Mouse (Mus musculus) natural killer cell, adult 2 months (primary cell): ENCODE measurements around the gene Fam114a1.
A peak's percentile ranks its signal among the peaks of the same experiment; 100 is the strongest.

Experiments
- DNase-seq, 2 experiments: peaks; one replicate each; pipeline ENCODE4 v3.0.0; 2022; ENCODE audit warnings: low spot score in 2 of 2

Gene Fam114a1

GRCm38 (mm10) chr5:64969861-64970771, at the start of gene Fam114a1:
Fam114a1 (plus strand) TSS chr5:64970071.
- DNase-seq: peak; percentile 15 to 40

- peak in 1 of 2 experiments; percentile 17 for DNase-seq
Observed at GRCm38 (mm10) chr5:64922891-64923381, 46.9 kb upstream of the Fam114a1 start.

- DNase-seq: no peak
Observed at GRCm38 (mm10) chr5:64932215-64932614, 37.7 kb upstream of the Fam114a1 start.

GRCm38 (mm10) chr5:64932775-64933174, 37.1 kb upstream of the Fam114a1 start:
- DNase-seq: no peak

GRCm38 (mm10) chr5:64951486-64951885, 18.4 kb upstream of the Fam114a1 start:
- no peak for DNase-seq

- no peak for DNase-seq
Observed at GRCm38 (mm10) chr5:64954931-64955330, 14.9 kb upstream of the Fam114a1 start.

- peak; percentile 50 to 51 for DNase-seq
Observed at GRCm38 (mm10) chr5:64958991-64959842, 10.7 kb upstream of the Fam114a1 start.

GRCm38 (mm10) chr5:64959843-64960230, 10.0 kb upstream of the Fam114a1 start, which contains the start of gene Tlr6:
Tlr6 (minus strand) TSS chr5:64960097.
- peak; percentile 60 to 69 for DNase-seq

- DNase-seq: peak in 1 of 2 experiments; percentile 71
Observed at GRCm38 (mm10) chr5:64960857-64961391, 8.9 kb upstream of the Fam114a1 start.

GRCm38 (mm10) chr5:64963271-64963670, 6.6 kb upstream of the Fam114a1 start:
- DNase-seq: no peak

- no peak for DNase-seq
Observed at GRCm38 (mm10) chr5:64963735-64964134, 6.1 kb upstream of the Fam114a1 start.

- peak in 1 of 2 experiments; percentile 34 for DNase-seq
Observed at GRCm38 (mm10) chr5:64968961-64969860, 660 bp upstream of the Fam114a1 start.

- no peak for DNase-seq
Observed at GRCm38 (mm10) chr5:64975121-64975520, 5.2 kb downstream of the Fam114a1 start.

- DNase-seq: no peak
Observed at GRCm38 (mm10) chr5:64977128-64977527, 7.3 kb downstream of the Fam114a1 start.

GRCm38 (mm10) chr5:64985971-64986370, 16.1 kb downstream of the Fam114a1 start:
- no peak for DNase-seq

GRCm38 (mm10) chr5:64989940-64990339, 20.1 kb downstream of the Fam114a1 start:
- no peak for DNase-seq

GRCm38 (mm10) chr5:64992540-64992939, 22.7 kb downstream of the Fam114a1 start:
- DNase-seq: no peak

GRCm38 (mm10) chr5:64995408-64995807, 25.5 kb downstream of the Fam114a1 start:
- no peak for DNase-seq

GRCm38 (mm10) chr5:65002940-65003824, 33.3 kb downstream of the Fam114a1 start:
- no peak for DNase-seq
